Comparison of ENCODE assay signal across 8 mouse cellular contexts in the genomic region with DNA sequence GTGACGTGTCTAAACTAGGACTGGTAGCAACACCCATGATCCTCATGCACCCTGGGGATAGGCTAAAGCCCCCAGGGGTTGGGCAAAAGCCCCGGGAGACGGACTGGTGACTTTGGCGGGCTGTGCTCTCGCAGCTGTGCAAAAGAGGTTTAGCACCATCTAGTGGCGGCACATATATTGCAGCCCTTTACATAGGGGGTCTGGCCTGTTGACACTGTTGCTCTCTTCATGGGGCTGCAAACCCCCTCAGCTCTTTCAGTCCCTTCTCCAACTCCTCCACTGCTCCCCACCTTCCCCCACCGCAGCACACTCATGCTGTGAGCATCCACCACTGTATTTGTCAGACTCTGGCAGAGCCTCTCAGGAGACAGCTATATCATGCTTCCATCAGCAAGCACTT.
DNase-seq lines count a peak whose midpoint lies in the region; ATAC-seq and TF ChIP-seq lines count a peak whose summit lies in the region.
"Not testable (repeated sequence)": the region's sequence is repeated elsewhere in the genome, so short reads cannot be mapped to it uniquely, and the experiment has no call there.

No protein-coding gene starts in this region.

- H3K36me3 ChIP-seq in G1E (replicated peaks); forebrain, embryonic 11.5 days (ENCODE audit: control insufficient read depth, insufficient read depth, low read length): not testable (repeated sequence)

- DNase-seq in G1E (ENCODE audit: low spot score) = not testable (repeated sequence)
- peak; percentile 15 for DNase-seq in c-Kit-positive CD71-positive TER-119-negative erythroid progenitor cells, embryonic 14.5 days (ENCODE audit: low read depth)
- peak; percentile 78 for DNase-seq in forebrain, embryonic 11.5 days (ENCODE audit: low spot score)
- peak; percentile 68 for DNase-seq in heart, postnatal 4 days
- DNase-seq in layer of hippocampus, postnatal 10 days (ENCODE audit: low spot score in 2 of 2) = peak; percentile 63 to 66
- DNase-seq in lung, postnatal 10 days = peak; percentile 63
- DNase-seq in right cerebral cortex, postnatal 14 days = peak; percentile 65
- peak; percentile 33 for DNase-seq in urinary bladder, adult 2 months (ENCODE audit: low spot score)

- ATAC-seq in G1E (ENCODE audit: extremely low read depth, insufficient number of reproducible peaks, low FRiP score, poor library complexity, severe bottlenecking); forebrain, embryonic 11.5 days (replicated peaks; ENCODE audit: low FRiP score): not testable (repeated sequence)

- WGBS in forebrain, embryonic 11.5 days = 29% methylated on average over 7 of the region's 7 CpGs

- H3K27me3 ChIP-seq in G1E (ENCODE audit: insufficient read depth, low read length); forebrain, embryonic 11.5 days (ENCODE audit: control insufficient read depth, insufficient read depth, low read length): not testable (repeated sequence)

- not testable (repeated sequence) for H3K9ac ChIP-seq in forebrain, embryonic 11.5 days (ENCODE audit: low read length)

- not testable (repeated sequence) for H3K9me3 ChIP-seq in G1E (replicated peaks); forebrain, embryonic 11.5 days (ENCODE audit: control insufficient read depth, low read length)

- H3K4me1 ChIP-seq in G1E (ENCODE audit: insufficient read depth, low read depth, low read length); forebrain, embryonic 11.5 days (replicated peaks; ENCODE audit: control insufficient read depth, insufficient read depth, low read length): not testable (repeated sequence)

- TF ChIP-seq CTCF in G1E (IDR thresholded peaks at IDR 0.05; ENCODE audit: low read depth, low read length) = peak; percentile 41; the same call in 1 of the 2 replicates

- not testable (repeated sequence) for H3K27ac ChIP-seq in forebrain, embryonic 11.5 days (ENCODE audit: low read depth, low read length)

- not testable (repeated sequence) for H3K4me2 ChIP-seq in forebrain, embryonic 11.5 days (ENCODE audit: low read depth, low read length, severe bottlenecking)

- H3K4me3 ChIP-seq in G1E (ENCODE audit: low read depth, low read length); forebrain, embryonic 11.5 days (ENCODE audit: low read depth, low read length): not testable (repeated sequence)
